Mouse (Mus musculus) left cerebral cortex, postnatal 25 days (tissue): ENCODE results near the gene 1700001P01Rik. TPM values are rescaled to one million over a fixed set of nuclear protein-coding genes. Genes with fewer than 3 reads are reported as not detected.

ENCODE experiments used
- DNase-seq, 2 experiments: peaks; one replicate each; pipeline ENCODE4 v3.0.0; 2022; ENCODE audit warnings: low spot score in 2 of 2, mixed read lengths in 1 of 2
- intact Hi-C: fragments of 180-260 bp; cut with DNase I; formaldehyde crosslinking; loops from one replicate; pipeline ENCODE4 v1.15.1; 2025
- total RNA-seq, 2 experiments: library from RNA; stranded (reverse); gene quantifications; 2 replicates each; pipeline ENCODE4 v1.2.3; 2021

The 1700001P01Rik gene
- under 1 TPM; 0.62 to 0.78 TPM for total RNA-seq

DNA sequence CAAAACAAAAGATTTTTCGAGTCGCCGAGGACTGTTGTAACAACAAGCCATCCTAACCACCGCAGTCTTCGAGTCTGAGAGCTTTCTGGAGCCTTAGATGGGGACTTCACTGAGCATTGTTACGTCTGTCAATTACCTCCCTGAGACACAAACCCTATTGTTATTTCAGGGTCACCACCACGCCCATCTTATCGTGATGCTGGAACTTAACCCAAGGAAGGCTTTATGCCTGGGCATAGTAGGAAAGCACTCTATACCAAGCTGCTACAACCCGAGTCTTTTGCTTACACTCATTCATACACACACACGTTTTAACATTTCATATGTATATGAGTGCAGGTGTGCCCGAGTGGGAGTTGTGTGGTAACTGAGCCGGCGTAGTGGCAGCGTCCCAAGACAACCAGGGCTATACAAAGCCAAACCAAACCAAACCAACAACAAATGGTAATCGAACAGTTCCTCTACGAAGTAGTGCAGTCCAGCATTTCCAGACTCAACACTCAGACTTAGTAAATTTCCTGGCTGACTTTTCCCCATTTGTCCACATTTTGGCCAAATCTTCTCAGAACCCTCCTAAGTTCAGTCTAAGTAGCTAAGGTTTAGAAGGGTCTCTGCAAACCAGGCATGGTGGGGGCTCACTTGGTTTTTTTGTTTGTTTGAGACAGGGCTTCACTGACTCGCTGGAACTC, at the start of gene 1700001P01Rik:
Gene 1700001P01Rik, minus strand, starts transcription at position 111 of the 689 bp plus-strand sequence.
- no peak for DNase-seq
- intact Hi-C loops = no loop called here

DNA sequence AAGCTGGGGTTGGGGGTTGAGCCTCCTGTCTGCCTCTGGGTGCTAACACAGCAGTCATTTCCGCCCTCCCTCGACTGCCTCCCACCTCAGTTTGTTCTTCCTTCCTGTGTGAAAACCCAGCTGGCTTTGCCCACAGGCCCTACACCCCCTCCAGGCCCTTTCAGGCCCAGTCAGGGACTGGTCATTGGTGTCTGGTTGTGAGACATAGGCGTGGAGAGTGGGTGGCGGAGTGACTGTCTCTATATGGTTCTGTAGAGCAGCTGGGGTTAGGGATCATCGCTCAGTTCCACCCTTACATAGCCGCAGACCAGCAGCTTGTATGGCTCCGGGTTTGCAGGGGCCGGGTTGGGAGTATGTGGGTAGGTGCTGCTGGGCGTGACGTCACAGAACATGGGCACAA, 49.6 kb upstream of the 1700001P01Rik start:
- intact Hi-C loops = no loop called here
- DNase-seq = peak in 1 of 2 experiments; percentile 47

DNA sequence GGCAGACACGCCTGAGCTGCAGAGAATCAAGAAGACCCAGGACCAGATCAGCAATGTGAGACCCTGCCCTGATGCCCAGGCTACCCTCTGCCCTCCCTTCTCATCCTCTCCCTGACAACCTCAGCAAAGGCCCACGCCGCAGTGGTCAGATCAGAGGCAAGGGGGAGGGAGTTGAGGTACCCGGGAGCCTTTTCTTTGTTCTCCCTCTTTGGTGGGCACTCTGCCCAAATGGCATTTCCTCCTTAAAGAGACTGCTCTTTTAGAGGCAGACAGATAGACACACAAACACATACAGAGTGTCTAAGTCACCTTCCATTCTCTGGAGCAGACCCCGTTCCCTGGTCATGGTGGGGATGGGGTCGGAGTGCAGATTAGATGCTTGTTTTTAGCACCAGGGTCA, 49.2 kb upstream of the 1700001P01Rik start:
- intact Hi-C loops = no loop called here
- no peak for DNase-seq

DNA sequence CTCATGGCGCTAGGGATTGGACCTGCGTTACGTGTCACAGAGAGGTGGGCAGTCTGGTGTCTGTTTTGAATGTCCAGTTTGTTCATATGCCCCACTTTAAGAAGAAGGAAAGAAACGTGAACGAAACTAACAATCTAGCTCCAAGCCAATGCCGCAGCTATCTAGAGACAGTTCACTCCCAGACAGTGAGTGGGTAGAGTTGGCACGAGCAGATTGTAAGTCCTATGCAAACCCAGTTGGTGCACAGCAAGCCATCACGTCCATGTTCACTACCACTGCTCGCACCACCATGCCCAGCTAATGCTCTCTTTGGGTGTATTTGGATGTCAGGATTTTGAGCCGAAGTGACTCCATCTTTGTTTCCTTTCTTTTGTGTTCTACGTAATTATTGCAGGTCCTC, 48.5 kb upstream of the 1700001P01Rik start:
- intact Hi-C loops = no loop called here
- DNase-seq = peak in 1 of 2 experiments; percentile 72

DNA sequence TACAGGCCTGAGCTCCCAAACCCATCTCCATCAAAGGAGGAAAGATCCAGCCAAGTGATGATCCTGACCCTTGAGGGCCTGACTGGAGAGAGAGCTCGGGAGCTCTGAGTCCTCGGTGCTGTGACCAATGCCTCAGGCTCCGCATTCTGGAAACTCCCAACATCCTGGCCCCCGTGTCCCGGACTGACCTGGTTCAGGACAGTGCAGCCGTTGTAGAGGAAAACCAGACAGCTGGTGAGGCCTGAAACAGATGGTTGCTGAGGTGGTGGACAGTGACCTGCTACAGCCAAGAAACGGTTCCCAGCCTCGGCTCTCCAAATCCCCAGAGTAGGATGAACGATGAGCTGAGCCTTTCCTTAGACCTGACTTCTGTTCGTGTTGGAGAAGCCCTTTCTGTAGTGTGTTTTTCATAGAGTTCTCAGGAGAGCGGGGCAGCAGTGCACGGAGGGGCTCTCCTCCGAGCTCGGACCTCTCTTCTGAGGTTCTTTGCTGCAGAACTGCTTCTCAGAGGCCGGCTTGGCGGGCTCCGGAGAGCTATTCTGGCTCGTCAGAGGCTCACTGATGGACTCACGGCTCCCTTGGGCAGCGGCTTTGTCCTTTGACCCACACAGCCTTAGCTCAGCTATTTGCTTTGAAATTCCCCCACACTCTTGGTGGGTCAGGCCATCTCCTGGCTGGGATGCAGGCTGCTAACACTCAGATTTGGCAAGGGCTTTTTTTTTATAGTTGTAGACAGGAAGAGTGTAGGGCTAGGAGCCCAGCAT, 47.3 kb upstream of the 1700001P01Rik start:
- DNase-seq = no peak
- intact Hi-C loops = no loop called here

DNA sequence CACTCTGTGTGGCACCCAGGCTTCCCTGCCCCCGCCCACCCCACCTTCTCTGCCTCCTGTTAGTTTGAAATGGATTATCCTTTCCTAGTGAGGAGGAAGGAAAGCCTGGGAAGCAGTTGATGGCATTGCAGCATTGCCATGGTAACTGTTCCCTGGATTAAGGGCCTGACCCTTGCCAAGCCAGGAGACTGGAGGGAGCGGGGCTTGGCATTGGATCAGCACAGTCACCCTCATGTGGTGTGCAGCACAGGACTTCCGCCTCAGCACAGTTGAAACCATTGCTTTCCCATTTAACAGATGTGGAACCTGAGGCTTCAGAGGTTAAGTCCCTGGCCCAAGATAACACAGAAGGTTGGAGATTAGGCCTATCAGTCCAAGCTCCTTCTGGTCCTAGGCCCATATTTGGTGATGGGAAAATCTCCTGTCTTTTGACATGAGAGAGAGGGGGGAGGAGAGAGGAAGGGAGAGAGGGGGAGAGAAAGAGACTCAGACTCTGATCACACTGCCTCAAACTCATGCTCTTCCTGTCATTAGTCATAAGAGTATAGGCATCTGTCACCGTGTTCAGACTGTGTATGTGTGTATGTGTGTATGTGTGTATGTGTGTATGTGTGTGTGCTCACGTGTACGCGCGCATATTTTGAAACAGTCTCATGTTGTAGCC, 45.8 kb upstream of the 1700001P01Rik start:
- no peak for DNase-seq
- intact Hi-C loops = no loop called here

DNA sequence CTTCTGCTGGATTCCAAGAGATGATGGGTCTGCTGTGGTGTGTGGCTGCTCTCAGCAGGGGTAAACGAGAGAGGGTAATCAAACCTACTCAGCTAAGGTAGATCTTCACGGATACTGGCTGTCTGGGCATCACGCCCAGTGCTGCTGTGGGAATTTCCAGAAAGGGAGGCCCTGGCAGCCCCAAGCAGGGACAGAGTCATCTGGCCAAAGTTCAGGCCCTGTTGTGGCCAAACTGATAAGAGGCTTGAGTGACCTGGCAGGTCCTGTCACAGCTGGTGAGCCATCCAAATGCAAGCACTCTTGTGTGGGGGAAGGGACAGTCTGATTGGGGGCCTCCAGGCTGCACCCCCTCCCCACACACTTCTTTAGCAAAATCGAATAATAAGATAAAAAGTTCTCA, 45.1 kb upstream of the 1700001P01Rik start:
- DNase-seq = no peak
- intact Hi-C loops = no loop called here

DNA sequence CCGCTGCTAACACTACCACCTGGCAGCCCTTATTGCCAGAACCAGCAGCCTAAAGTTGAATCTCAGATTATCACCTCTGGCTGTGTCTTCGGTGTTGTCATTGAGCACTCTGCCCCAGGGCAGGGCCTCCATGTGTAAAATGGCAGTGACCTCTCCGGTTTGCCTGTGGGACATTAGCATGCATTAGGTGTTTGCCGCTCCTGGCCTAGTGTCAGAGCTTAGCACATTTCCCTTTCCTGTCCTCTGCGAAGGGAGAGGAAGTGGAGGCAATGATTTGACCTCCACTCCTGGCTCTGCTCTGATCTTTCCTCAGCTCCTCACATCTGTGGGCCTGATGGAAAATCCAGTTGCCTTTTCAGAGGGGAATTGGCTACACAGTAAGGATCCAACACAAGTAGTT, 44.2 kb upstream of the 1700001P01Rik start:
- no peak for DNase-seq
- intact Hi-C loops = no loop called here

DNA sequence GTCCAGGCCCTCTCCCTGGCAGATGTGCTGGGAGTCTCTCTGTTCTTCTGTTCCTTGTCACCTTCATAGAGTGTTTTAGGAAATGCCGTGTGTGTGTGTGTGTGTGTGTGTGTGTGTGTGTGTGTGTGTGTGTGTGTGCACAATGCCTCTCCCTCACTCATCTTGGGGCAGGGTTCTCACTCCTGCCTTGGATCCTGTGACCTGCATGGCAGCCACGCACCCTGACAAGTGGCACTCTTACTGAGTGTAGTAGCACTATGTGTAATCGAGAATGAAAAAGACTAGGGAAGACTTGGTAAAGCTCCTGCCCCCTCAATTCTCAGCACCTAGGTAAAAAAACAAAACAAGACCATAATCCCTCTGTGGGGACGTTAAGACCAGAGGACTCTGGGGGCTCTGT, 43.4 kb upstream of the 1700001P01Rik start:
- intact Hi-C loops = no loop called here
- no peak for DNase-seq

DNA sequence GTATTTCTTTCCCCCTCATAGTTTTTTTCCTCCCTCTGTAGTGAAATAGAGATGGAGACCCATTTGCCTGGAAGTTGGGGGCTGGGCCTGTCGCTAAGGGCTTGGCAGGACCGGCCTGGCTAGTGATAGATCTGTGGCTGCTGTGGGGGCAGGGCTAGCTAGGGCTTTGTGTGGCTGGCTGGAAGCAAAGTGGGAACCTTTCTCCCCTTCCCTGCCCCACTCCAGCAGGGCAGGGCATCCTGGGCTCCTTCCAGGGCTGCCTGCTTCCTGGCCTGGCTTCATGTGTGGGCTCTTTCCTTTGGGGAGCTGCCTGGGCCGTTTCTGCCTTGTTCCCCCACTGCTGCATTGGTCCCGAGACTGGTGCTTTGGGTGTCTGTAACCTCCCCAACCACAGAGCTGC, 42.9 kb upstream of the 1700001P01Rik start:
- DNase-seq = peak in 1 of 2 experiments; percentile 46
- intact Hi-C loops = no loop called here

DNA sequence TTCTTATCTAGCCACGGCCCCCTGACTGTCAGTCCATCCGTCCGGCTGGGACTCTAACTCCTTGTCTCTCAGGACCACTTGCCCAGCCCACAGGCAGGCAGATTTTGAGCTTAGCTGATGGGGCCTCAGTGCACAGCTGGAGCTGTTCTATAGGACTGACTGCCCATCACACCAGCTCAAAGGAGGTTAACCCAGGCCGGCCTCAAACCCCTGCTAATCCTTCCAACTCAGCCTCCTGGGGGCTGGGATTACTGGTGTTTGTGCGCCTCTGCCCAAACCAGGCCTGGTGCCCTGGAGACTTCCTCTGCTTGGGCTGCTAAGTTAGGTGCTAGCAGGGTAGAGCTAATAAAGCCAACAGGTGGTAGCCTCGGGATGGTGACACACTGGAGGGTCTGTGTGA, 42.3 kb upstream of the 1700001P01Rik start:
- DNase-seq = no peak
- intact Hi-C loops = no loop called here

DNA sequence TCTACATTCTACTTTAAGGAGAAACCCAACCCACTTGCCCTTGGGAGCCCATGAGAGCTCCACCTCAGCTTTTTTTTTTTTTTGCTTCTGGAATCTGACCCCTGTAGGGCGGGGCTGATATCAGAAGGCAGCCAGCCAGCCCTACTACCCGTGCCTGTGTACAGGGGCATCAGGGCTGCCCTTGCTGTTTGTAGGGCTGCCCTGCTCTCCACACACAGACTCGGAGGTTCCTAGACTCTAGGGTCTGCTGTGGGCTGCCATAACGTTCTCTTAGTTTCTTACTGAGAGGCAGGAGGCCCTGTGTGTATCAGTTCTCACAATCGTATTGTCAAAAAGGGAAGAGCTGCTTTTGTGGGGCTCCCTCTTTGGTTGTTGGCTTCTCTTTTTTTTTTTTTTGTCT, 41.7 kb upstream of the 1700001P01Rik start:
- intact Hi-C loops = no loop called here
- no peak for DNase-seq

DNA sequence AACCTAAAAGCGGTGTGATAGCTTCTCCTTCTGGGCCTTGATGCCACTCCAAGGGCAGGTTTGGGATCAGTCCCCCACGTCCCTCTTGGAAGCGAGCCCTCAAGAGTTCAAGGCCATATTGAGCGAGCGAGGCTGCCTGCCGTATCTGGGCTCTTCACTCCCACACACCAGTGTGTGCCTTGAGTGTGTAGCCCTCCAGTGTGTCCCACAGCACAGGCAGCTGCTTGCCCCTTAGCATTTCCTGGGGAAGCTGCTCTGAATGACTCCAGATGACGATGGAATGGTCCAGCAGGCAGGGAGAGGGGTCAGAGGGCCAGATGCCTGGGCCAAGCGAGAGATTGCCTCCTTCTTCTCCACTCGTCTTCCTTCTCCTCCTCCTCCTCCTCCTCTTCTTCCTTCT, 41.2 kb upstream of the 1700001P01Rik start:
- intact Hi-C loops = no loop called here

DNA sequence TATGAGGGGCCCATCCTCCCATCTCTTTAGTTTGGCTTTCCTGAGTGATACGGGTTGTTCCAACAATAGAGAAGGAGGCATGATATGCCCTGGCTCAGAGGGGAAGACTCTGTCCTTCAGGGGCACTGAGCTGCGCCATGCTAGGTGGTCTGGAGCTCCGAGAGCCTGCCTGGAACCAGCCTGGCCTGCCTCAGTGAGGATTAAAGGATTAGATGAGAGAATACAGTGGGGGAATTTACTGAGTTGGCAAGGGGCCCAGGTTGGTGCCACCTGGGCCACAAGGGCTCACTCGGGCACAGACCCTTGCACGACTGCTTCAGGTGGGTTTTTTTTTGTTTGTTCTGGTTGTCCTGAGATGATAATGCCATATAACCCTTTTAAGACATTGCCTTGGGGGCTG, 40.5 kb upstream of the 1700001P01Rik start:
- intact Hi-C loops = no loop called here
- no peak for DNase-seq

More for the DNA sequence above, 41.2 kb upstream of the 1700001P01Rik start:
- DNase-seq = no peak

DNA sequence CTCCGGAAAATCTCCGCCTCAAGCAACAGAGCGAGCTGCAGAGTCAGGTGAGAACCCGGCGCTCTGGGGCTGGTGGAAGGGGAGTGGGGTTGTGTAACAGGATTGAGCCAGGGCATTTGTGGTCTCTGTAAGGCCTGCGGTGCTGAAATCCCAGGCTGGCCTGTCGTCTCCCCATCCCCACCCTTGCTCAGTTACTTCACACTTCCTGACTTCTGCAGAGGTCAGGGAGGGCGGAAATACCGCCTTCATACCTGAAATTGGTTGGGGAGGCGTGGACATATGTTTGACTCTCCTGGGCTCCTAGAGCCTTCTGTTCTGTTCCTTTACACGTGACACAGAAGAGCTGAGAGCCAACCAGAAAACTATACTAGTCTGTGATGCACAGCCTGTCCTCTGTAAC, 40.0 kb upstream of the 1700001P01Rik start:
- no peak for DNase-seq
- intact Hi-C loops = no loop called here

DNA sequence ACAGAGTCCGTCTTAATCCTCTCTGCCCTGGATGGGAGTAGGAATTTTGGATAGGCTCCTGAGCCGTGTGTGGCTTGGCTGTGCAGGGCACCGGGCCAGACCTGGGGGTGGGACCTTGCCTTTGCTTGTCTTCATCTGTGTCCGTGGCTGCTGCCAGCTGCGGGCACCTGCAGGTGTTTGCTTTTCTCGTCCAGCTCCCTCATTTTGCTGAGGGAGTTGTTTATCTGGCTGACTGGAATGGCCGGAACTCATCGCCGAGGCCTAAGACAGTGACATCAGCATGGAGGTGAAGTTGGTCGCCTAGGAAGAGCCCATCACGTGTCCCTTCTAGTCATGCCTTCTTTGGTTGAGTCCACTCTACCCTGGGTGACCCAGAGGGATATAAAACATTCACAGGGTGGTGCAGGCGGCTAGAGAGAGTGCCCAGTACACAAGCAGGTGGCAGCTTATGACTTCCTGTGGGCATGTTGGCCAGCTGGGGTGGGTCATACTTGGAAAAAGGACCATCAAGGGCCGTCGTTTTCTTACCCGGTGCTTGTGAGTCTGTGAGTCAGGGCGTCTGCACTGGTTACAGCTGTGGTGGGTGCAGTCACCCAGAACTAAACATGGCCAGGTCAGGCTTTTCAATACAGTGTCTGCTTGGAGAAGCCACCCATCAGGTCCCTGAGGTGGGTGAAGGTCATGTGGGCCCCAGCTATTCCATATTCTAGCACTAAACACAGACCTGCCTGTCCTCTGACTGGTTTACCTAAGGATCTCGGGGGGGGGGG, 38.2 kb upstream of the 1700001P01Rik start:
- no peak for DNase-seq
- intact Hi-C loops = no loop called here

DNA sequence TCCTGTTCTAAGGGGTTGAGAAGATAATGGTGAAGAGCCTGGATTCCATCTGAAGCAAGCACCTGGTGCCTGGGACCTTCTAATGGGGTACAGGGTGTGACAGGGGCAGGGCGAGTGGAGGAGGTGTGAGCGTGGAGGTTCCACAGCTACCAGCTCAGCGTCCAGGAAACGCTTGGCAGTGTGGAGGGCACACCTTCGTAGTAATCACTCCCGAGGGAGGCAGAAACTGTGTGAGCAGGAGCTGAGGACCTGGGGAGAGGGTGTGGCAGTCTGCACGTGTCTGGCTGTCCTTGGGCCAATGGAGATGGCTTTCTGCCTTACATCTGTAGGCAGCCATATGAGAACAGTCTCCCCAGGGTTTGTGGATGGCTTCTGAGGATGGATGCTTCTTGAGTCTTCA, 37.4 kb upstream of the 1700001P01Rik start:
- no peak for DNase-seq
- intact Hi-C loops = no loop called here

DNA sequence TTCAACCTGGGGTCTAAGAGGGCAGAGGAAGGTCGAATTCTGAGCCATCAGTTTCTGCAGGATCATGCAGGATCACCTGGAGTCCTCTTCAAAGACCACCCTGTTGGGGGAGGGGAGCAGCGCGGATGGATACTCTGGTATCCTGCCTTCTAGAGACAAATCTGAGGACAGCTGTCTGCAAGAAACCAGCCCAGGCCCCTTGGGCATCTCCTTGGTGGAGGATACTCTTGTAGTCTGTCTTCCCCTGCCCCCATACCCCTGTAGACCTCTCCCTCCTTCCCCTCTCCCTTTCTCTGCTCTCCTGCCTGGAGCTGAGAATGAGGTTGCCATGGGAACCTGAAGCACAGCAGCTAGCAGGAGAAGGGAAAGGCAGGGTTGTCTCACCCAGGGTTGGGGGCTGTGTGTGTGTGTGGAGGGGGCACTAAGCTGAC, 36.8 kb upstream of the 1700001P01Rik start:
- intact Hi-C loops = no loop called here
- peak; percentile 52 to 61 for DNase-seq

DNA sequence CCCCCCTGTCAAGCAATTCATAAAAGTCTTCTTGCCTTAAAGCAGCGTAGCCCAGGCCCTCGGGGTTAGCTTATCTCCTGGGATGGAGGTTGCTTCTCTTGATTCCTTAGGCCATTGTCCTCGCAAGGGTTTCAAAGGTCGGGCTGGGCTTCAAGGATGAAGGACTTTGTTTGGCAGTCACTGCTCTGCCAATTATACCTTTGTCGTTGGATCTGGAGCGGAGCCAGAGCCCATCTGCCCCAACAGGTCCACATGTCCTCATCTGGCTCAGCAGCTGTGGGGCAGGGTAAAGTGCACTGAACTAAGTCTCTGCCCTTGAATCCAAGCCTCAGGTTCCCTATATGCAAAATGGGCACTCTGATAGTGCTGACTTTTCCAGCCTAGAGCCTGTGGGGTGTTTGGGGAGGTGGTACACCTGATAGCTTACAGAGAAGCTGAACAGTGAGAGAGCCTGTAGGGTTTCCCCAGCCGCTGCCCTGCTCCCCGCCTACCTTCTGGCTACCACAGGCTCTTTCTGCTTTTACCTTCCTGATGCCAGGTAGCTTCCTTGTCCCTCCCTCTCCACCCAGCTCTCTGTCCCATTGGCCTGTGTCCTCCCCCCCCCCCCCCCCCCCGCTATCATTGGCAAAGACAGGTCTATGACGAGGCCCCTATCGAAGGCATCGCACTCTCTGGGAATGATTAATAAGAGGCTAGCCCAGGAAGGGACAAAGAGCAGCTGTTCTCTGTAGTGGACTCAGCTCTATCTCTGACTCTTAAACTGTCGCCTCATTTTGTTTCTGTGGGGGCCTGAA, 36.0 kb upstream of the 1700001P01Rik start:
- intact Hi-C loops = no loop called here
- DNase-seq = no peak
